Mouse (Mus musculus) embryonic fibroblast, embryonic 13.5 days (primary cell): ENCODE measurements around the gene Bclaf3.

Source experiments
- CTCF ChIP-seq: IDR thresholded peaks from 2 replicates; pipeline ENCODE4 v1.5.1; 2011; ENCODE audit warnings: mild to moderate bottlenecking, control low read depth, low read length, moderate library complexity, borderline replicate concordance; ENCODE audit not compliant: insufficient read depth
- POLR2A ChIP-seq: IDR thresholded peaks from 2 replicates; pipeline ENCODE4 v1.6.1; 2011; ENCODE audit warnings: low read depth, mild to moderate bottlenecking, control low read depth, low read length, moderate library complexity

- TF ChIP-seq CTCF (no peak), POLR2A (no peak)
These were observed 17.4 kb upstream of the Bclaf3 start for GRCm38 (mm10) chrX:159509042-159509441.
